Mouse (Mus musculus) left cerebral cortex, postnatal 14 days (tissue): ENCODE results near the gene Zfp292. TPM values are rescaled to one million over a fixed set of nuclear protein-coding genes. Genes with fewer than 3 reads are reported as not detected.
A peak's percentile ranks its signal among the peaks of the same experiment; 100 is the strongest.
"Not testable (repeated sequence)": the region's sequence is repeated elsewhere in the genome, so short reads cannot be mapped to it uniquely, and the experiment has no call there.

Source experiments
- DNase-seq, 2 experiments: peaks; one replicate each; pipeline ENCODE4 v3.0.0; 2021 to 2022; ENCODE audit warnings: low spot score in 2 of 2, mixed read lengths in 1 of 2
- intact Hi-C: fragments of 180-260 bp; cut with DNase I; formaldehyde crosslinking; loops from one replicate; pipeline ENCODE4 v1.15.1; 2025
- long read RNA-seq, 2 experiments: library from polyadenylated mRNA; stranded (forward); transcript quantifications; one replicate each; pipeline ENCODE4 v2.0.0; 2021
- total RNA-seq, 2 experiments: library from RNA; stranded (reverse); gene quantifications; 2 replicates each; pipeline ENCODE4 v1.2.3; 2021

The Zfp292 gene
- total RNA-seq: 10 to 100 TPM; 23.0 to 23.3 TPM
- long read RNA-seq, experiment 1, full-length matches to known transcripts: 1 of 4 reads
- long read RNA-seq, experiment 1, partial matches to known transcripts: 0 of 4 reads
- long read RNA-seq, experiment 1, other reads (novel, unspliced or antisense): 3 of 4 reads
- long read RNA-seq, experiment 2, full-length matches to known transcripts: 1 of 3 reads
- long read RNA-seq, experiment 2, partial matches to known transcripts: 1 of 3 reads
- long read RNA-seq, experiment 2, other reads (novel, unspliced or antisense): 1 of 3 reads

- intact Hi-C loops: loop anchor here (2.0 kb wide), 1 partner anchor 196 kb away; the partner anchor contains the start of gene Slc35a1
- peak; percentile 96 for DNase-seq
Measured at GRCm38 (mm10) chr4:34882818-34883217, at the start of gene Zfp292. Zfp292 (minus strand) TSS chr4:34882960.

- intact Hi-C loops, DNase-seq: not testable (repeated sequence)
Measured at GRCm38 (mm10) chr4:34928386-34928785, 45.6 kb upstream of the Zfp292 start.

- intact Hi-C loops: loop anchor here (5.0 kb wide), 1 partner anchor 135 kb away; no protein-coding TSS in a partner anchor
- peak; percentile 72 to 74 for DNase-seq
Measured at GRCm38 (mm10) chr4:34922177-34922870, 39.6 kb upstream of the Zfp292 start.

GRCm38 (mm10) chr4:34917400-34917799 is 34.6 kb upstream of the Zfp292 start:
- DNase-seq: no peak
- intact Hi-C loops: no loop called here

- DNase-seq: no peak
- intact Hi-C loops: no loop called here
Measured at GRCm38 (mm10) chr4:34912171-34912570, 29.4 kb upstream of the Zfp292 start.

GRCm38 (mm10) chr4:34911401-34911800 is 28.6 kb upstream of the Zfp292 start:
- intact Hi-C loops: no loop called here
- no peak for DNase-seq

- no peak for DNase-seq
- intact Hi-C loops: no loop called here
Measured at GRCm38 (mm10) chr4:34908127-34908526, 25.4 kb upstream of the Zfp292 start.

- peak in 1 of 2 experiments; percentile 15 for DNase-seq
- intact Hi-C loops: no loop called here
Measured at GRCm38 (mm10) chr4:34907026-34907425, 24.3 kb upstream of the Zfp292 start.

- intact Hi-C loops: no loop called here
- no peak for DNase-seq
Measured at GRCm38 (mm10) chr4:34906151-34906550, 23.4 kb upstream of the Zfp292 start.

GRCm38 (mm10) chr4:34905396-34905795 is 22.6 kb upstream of the Zfp292 start:
- no peak for DNase-seq
- intact Hi-C loops: no loop called here

GRCm38 (mm10) chr4:34901582-34901981 is 18.8 kb upstream of the Zfp292 start:
- DNase-seq, intact Hi-C loops: not testable (repeated sequence)

- DNase-seq: no peak
- intact Hi-C loops: no loop called here
Measured at GRCm38 (mm10) chr4:34901166-34901565, 18.4 kb upstream of the Zfp292 start.

GRCm38 (mm10) chr4:34900155-34900554 is 17.4 kb upstream of the Zfp292 start:
- DNase-seq: peak; percentile 54 to 75
- intact Hi-C loops: no loop called here

GRCm38 (mm10) chr4:34899322-34899721 is 16.6 kb upstream of the Zfp292 start:
- intact Hi-C loops: no loop called here
- DNase-seq: no peak

- no peak for DNase-seq
- intact Hi-C loops: no loop called here
Measured at GRCm38 (mm10) chr4:34898497-34898896, 15.7 kb upstream of the Zfp292 start.

GRCm38 (mm10) chr4:34893479-34893878 is 10.7 kb upstream of the Zfp292 start, which contains the start of gene Cga:
Cga (plus strand) TSS chr4:34893779.
- DNase-seq: no peak
- intact Hi-C loops: no loop called here

GRCm38 (mm10) chr4:34889812-34890185 is 7.0 kb upstream of the Zfp292 start:
- DNase-seq: no peak
- intact Hi-C loops: no loop called here

GRCm38 (mm10) chr4:34889101-34889811 is 6.5 kb upstream of the Zfp292 start:
- intact Hi-C loops: no loop called here
- DNase-seq: no peak

- no peak for DNase-seq
- intact Hi-C loops: no loop called here
Measured at GRCm38 (mm10) chr4:34887295-34887694, 4.5 kb upstream of the Zfp292 start.

GRCm38 (mm10) chr4:34886490-34887111 is 3.8 kb upstream of the Zfp292 start:
- peak; percentile 71 to 79 for DNase-seq
- intact Hi-C loops: no loop called here
